Mouse (Mus musculus): ENCODE data around the gene Ccnd3. TPM values are rescaled to one million over a fixed set of nuclear protein-coding genes. Genes with fewer than 3 reads are reported as not detected.

The Ccnd3 gene
- polyA plus RNA-seq, 1 experiment from 2014 or later, result 451 TPM

Other genes starting within 250 kb of the Ccnd3 start
- 60.6 and 67.7 TPM in 2 replicates for gene Mrps10, start 136.2 kb upstream of the Ccnd3 start, polyA plus RNA-seq (2015; fragmentation: Nextera tagmentation; extraction: Ambion mirVana)
- gene Guca1b, start 119.7 kb upstream of the Ccnd3 start, polyA plus RNA-seq (2015; fragmentation: Nextera tagmentation; extraction: Ambion mirVana), result 1.2 and 1.4 TPM in 2 replicates
- gene Guca1a, start 104.5 kb upstream of the Ccnd3 start, polyA plus RNA-seq (2015; fragmentation: Nextera tagmentation; extraction: Ambion mirVana), result 2.1 and 2.8 TPM in 2 replicates
- 0.82 and 1.2 TPM in 2 replicates for gene AI661453, start 68.4 kb upstream of the Ccnd3 start, polyA plus RNA-seq (2015; fragmentation: Nextera tagmentation; extraction: Ambion mirVana)
- gene 1700001C19Rik, start 67.7 kb upstream of the Ccnd3 start, polyA plus RNA-seq (2015; fragmentation: Nextera tagmentation; extraction: Ambion mirVana), result 0.66 and 0.99 TPM in 2 replicates
- 18.4 and 19.4 TPM in 2 replicates for gene Taf8, start 2.8 kb upstream of the Ccnd3 start, polyA plus RNA-seq (2015; fragmentation: Nextera tagmentation; extraction: Ambion mirVana)
- gene Bysl, start 106.4 kb downstream of the Ccnd3 start, polyA plus RNA-seq (2015; fragmentation: Nextera tagmentation; extraction: Ambion mirVana), result 24.1 and 24.8 TPM in 2 replicates
- gene Med20, start 106.5 kb downstream of the Ccnd3 start, polyA plus RNA-seq (2015; fragmentation: Nextera tagmentation; extraction: Ambion mirVana), result 25.1 and 27.5 TPM in 2 replicates
- 1.2 and 2.1 TPM in 2 replicates for gene Gm20517, start 106.5 kb downstream of the Ccnd3 start, polyA plus RNA-seq (2015; fragmentation: Nextera tagmentation; extraction: Ambion mirVana)
- gene Usp49, start 125.6 kb downstream of the Ccnd3 start, polyA plus RNA-seq (2015; fragmentation: Nextera tagmentation; extraction: Ambion mirVana), result 2.6 and 3.3 TPM in 2 replicates
- 308 and 313 TPM in 2 replicates for gene Tomm6, start 183.3 kb downstream of the Ccnd3 start, polyA plus RNA-seq (2015; fragmentation: Nextera tagmentation; extraction: Ambion mirVana)
- 3.2 and 4.1 TPM in 2 replicates for gene Frs3, start 184.0 kb downstream of the Ccnd3 start, polyA plus RNA-seq (2015; fragmentation: Nextera tagmentation; extraction: Ambion mirVana)
- gene Gm21981, start 189.4 kb downstream of the Ccnd3 start, polyA plus RNA-seq (2015; fragmentation: Nextera tagmentation; extraction: Ambion mirVana), result 0.15 and 0.27 TPM in 2 replicates
- gene Prickle4, start 189.7 kb downstream of the Ccnd3 start, polyA plus RNA-seq (2015; fragmentation: Nextera tagmentation; extraction: Ambion mirVana), result 0.43 and 0.78 TPM in 2 replicates
- 0.17 and 0.24 TPM in 2 replicates for gene Pgc, start 221.8 kb downstream of the Ccnd3 start, polyA plus RNA-seq (2015; fragmentation: Nextera tagmentation; extraction: Ambion mirVana)
- 21.1 and 22.4 TPM in 2 replicates for gene Tfeb, start 232.0 kb downstream of the Ccnd3 start, polyA plus RNA-seq (2015; fragmentation: Nextera tagmentation; extraction: Ambion mirVana)

Measured in heart, embryonic 13.5 days (tissue).